Mouse (Mus musculus): ENCODE data around the gene Slc22a23. TPM values are rescaled to one million over a fixed set of nuclear protein-coding genes. Genes with fewer than 3 reads are reported as not detected.

Gene Slc22a23
- total and polyA plus RNA-seq, 3 experiments = 0.47 to 1.3 (median 0.85) TPM

- Histone ChIP-seq H3K27ac (ENCODE audit: insufficient read depth, low read depth) (no peak overlapping the region), H3K9me3 (replicated peaks; ENCODE audit: low read length) (no peaks in the 10 kb centered on the region), H3K27me3 (replicated peaks) (no peaks in the 10 kb centered on the region), H3K4me3 (replicated peaks in 1 of 3; ENCODE audit: low read depth in 2 of 3, low read length in 2 of 3, poor library complexity in 1 of 3) (no peak overlapping the region), H3K79me2 (replicated peaks; ENCODE audit: control insufficient read depth, extremely low read depth, insufficient read depth, poor library complexity, severe bottlenecking) (no peaks in the 10 kb centered on the region), H3K36me3 (replicated peaks in 1 of 2; ENCODE audit: control insufficient read depth in 1 of 2, insufficient read depth in 1 of 2, low read length in 1 of 2) (no peaks in the 10 kb centered on the region), H3K4me1 (ENCODE audit: control insufficient read depth in 1 of 2, insufficient read depth in 2 of 2) (peaks cover 3 to 16% of the 10 kb centered on the region in 2 experiments), H3K9ac (ENCODE audit: insufficient read depth, low read depth) (peak overlapping the region; percentile 2), H3K4me2 (ENCODE audit: insufficient read depth, low read depth, poor library complexity, severe bottlenecking) (0 out of 2 replicates have a peak overlapping the region, but pooled peaks have one; percentile 5)
- dilution Hi-C loops (cut with MboI; ENCODE audit: extremely low pct_ligation_motif_present, extremely low pct_unique_long_range_greater_than_20kb, low sequenced_read_pairs) = no loop called here
- TF ChIP-seq TCF12 (IDR thresholded peaks at IDR 0.05; ENCODE audit: low read depth, low read length) (no peak), PAX5 (IDR thresholded peaks at IDR 0.05; ENCODE audit: low read length) (no peak), ZNF384 (IDR thresholded peaks at IDR 0.05; ENCODE audit: low read depth, low read length) (no peak), ZKSCAN1 (IDR thresholded peaks at IDR 0.05; ENCODE audit: borderline replicate concordance, low read depth, low read length) (no peak), POLR2AphosphoS2 (IDR thresholded peaks at IDR 0.05; ENCODE audit: low read depth, low read length) (no peak), MAZ (IDR thresholded peaks at IDR 0.05; ENCODE audit: low read depth, low read length) (no peak), BHLHE40 (IDR thresholded peaks at IDR 0.05; ENCODE audit: low read depth, low read length) (no peak), ETS1 (conservative IDR thresholded peaks at IDR 0.05; ENCODE audit: low read depth, low read length) (no peak), GABPA (IDR thresholded peaks at IDR 0.05; ENCODE audit: insufficient replicate concordance, low read depth, low read length) (no peak), JUND (conservative IDR thresholded peaks at IDR 0.05; ENCODE audit: low read depth, low read length) (no peak), POLR2A (IDR thresholded peaks at IDR 0.05; ENCODE audit: low read depth, low read length) (no peak), ZMIZ1 (IDR thresholded peaks at IDR 0.05; ENCODE audit: low read depth, low read length) (no peak), NELFE (IDR thresholded peaks at IDR 0.05; ENCODE audit: low read depth, low read length) (no peak), SMC3 (IDR thresholded peaks at IDR 0.05; ENCODE audit: low read depth, low read length) (no peak), USF1 (IDR thresholded peaks at IDR 0.05; ENCODE audit: low read depth, low read length) (no peak), USF2 (conservative IDR thresholded peaks at IDR 0.05; ENCODE audit: low read depth, low read length) (no peak), ELF1 (IDR thresholded peaks at IDR 0.05; ENCODE audit: low read depth, low read length) (no peak), ZC3H11A (IDR thresholded peaks at IDR 0.05; ENCODE audit: low read depth, low read length) (no peak)
- no peak for DNase-seq (ENCODE audit: extremely low read depth)
- in situ Hi-C loops (cut with MboI; ENCODE audit: low pct_ligation_motif_present, low pct_unique_long_range_greater_than_20kb, low sequenced_read_pairs) = loop anchor here (10.0 kb wide), 1 partner anchor 195 kb away; no protein-coding TSS in a partner anchor
These were observed 195.4 kb downstream of the Slc22a23 start for GRCm38 (mm10) chr13:34149463-34150176.

GRCm38 (mm10) chr13:34148767-34149392 is 196.1 kb downstream of the Slc22a23 start:
- Histone ChIP-seq H3K27me3 (replicated peaks) (no peaks in the 10 kb centered on the region), H3K9me3 (replicated peaks; ENCODE audit: low read length) (no peaks in the 10 kb centered on the region), H3K9ac (ENCODE audit: insufficient read depth, low read depth) (peak overlapping the region; percentile 2; the same call in 1 of the 2 replicates), H3K79me2 (replicated peaks; ENCODE audit: control insufficient read depth, extremely low read depth, insufficient read depth, poor library complexity, severe bottlenecking) (no peaks in the 10 kb centered on the region), H3K36me3 (replicated peaks in 1 of 2; ENCODE audit: control insufficient read depth in 1 of 2, insufficient read depth in 1 of 2, low read length in 1 of 2) (no peaks in the 10 kb centered on the region), H3K4me3 (replicated peaks in 1 of 3; ENCODE audit: low read depth in 2 of 3, low read length in 2 of 3, poor library complexity in 1 of 3) (peak overlapping the region in 2 of 3 experiments; percentile 25 to 35), H3K4me2 (ENCODE audit: insufficient read depth, low read depth, poor library complexity, severe bottlenecking) (peak overlapping the region; percentile 5), H3K27ac (ENCODE audit: insufficient read depth, low read depth) (no peak overlapping the region), H3K4me1 (ENCODE audit: control insufficient read depth in 1 of 2, insufficient read depth in 2 of 2) (peaks cover 7 to 13% of the 10 kb centered on the region in 2 experiments)
- dilution Hi-C loops (cut with MboI; ENCODE audit: extremely low pct_ligation_motif_present, extremely low pct_unique_long_range_greater_than_20kb, low sequenced_read_pairs) = no loop called here
- no peak for DNase-seq (ENCODE audit: extremely low read depth)
- in situ Hi-C loops (cut with MboI; ENCODE audit: low pct_ligation_motif_present, low pct_unique_long_range_greater_than_20kb, low sequenced_read_pairs) = no loop called here
- TF ChIP-seq MAZ (IDR thresholded peaks at IDR 0.05; ENCODE audit: low read depth, low read length) = 0 out of 2 replicates have a peak, but pooled peaks have one; percentile 45
- TF ChIP-seq POLR2A (IDR thresholded peaks at IDR 0.05; ENCODE audit: low read depth, low read length) = 0 out of 2 replicates have a peak, but pooled peaks have one; percentile 25
- no peak for TF ChIP-seq ZKSCAN1 (IDR thresholded peaks at IDR 0.05; ENCODE audit: borderline replicate concordance, low read depth, low read length)
- TF ChIP-seq NRF1 (IDR thresholded peaks at IDR 0.05; ENCODE audit: low read depth, low read length) = no peak
- TF ChIP-seq TCF12 (IDR thresholded peaks at IDR 0.05; ENCODE audit: low read depth, low read length) = peak; percentile 57; the same call in 1 of the 2 replicates
- TF ChIP-seq BHLHE40 (IDR thresholded peaks at IDR 0.05; ENCODE audit: low read depth, low read length) = no peak
- no peak for TF ChIP-seq JUN (IDR thresholded peaks at IDR 0.05; ENCODE audit: insufficient read depth, low read depth, low read length)
- TF ChIP-seq IRF4 (IDR thresholded peaks at IDR 0.05; ENCODE audit: low read depth, low read length) = no peak
- TF ChIP-seq MEF2A (IDR thresholded peaks at IDR 0.05; ENCODE audit: borderline replicate concordance, low read depth, low read length) = peak; percentile 48; the same call in 1 of the 2 replicates
- no peak for TF ChIP-seq ZC3H11A (IDR thresholded peaks at IDR 0.05; ENCODE audit: low read depth, low read length)
- TF ChIP-seq USF1 (IDR thresholded peaks at IDR 0.05; ENCODE audit: low read depth, low read length) = no peak
- TF ChIP-seq USF2 (conservative IDR thresholded peaks at IDR 0.05; ENCODE audit: low read depth, low read length) = no peak
- TF ChIP-seq HCFC1 (IDR thresholded peaks at IDR 0.05; ENCODE audit: low read depth, low read length) = no peak
- TF ChIP-seq NELFE (IDR thresholded peaks at IDR 0.05; ENCODE audit: low read depth, low read length) = no peak
- TF ChIP-seq MXI1 (IDR thresholded peaks at IDR 0.05; ENCODE audit: low read depth, low read length) = no peak
- TF ChIP-seq JUND (conservative IDR thresholded peaks at IDR 0.05; ENCODE audit: low read depth, low read length) = no peak
- TF ChIP-seq CHD2 (IDR thresholded peaks at IDR 0.05; ENCODE audit: low read length) = peak; percentile 92
- TF ChIP-seq ETS1 (conservative IDR thresholded peaks at IDR 0.05; ENCODE audit: low read depth, low read length) = no peak
- TF ChIP-seq SMC3 (IDR thresholded peaks at IDR 0.05; ENCODE audit: low read depth, low read length) = no peak
- no peak for TF ChIP-seq SIN3A (IDR thresholded peaks at IDR 0.05; ENCODE audit: low read length)
- TF ChIP-seq ZMIZ1 (IDR thresholded peaks at IDR 0.05; ENCODE audit: low read depth, low read length) = no peak
- TF ChIP-seq POLR2AphosphoS2 (IDR thresholded peaks at IDR 0.05; ENCODE audit: low read depth, low read length) = no peak
